Mouse (Mus musculus) midbrain, embryonic 16.5 days (tissue): ENCODE measurements around the gene Arhgap27. TPM values are rescaled to one million over a fixed set of nuclear protein-coding genes. Genes with fewer than 3 reads are reported as not detected.

Source experiments
- ATAC-seq: fragments of 200-750 bp; cut with Nextera tagmentation; 2 replicates; pipeline ENCODE4 v1.8.0; 2017; ENCODE audit warnings: moderate TSS enrichment
- H3K27ac ChIP-seq: fragments of 300-500 bp; sonication (generic); 2 replicates; pipeline ENCODE4 v1.5.1; 2014; ENCODE audit warnings: mild to moderate bottlenecking, low read length, mixed read lengths
- H3K27me3 ChIP-seq: fragments of 300-500 bp; sonication (generic); 2 replicates; pipeline ENCODE4 v1.6.1; 2014; ENCODE audit warnings: low read depth, low read length, mixed read lengths; ENCODE audit not compliant: control insufficient read depth, insufficient read depth
- H3K36me3 ChIP-seq: fragments of 300-500 bp; sonication (generic); 2 replicates; pipeline ENCODE4 v1.6.1; 2014; ENCODE audit warnings: mild to moderate bottlenecking, low read length, moderate library complexity, mixed read lengths; ENCODE audit not compliant: control insufficient read depth, insufficient read depth
- H3K4me1 ChIP-seq: fragments of 300-500 bp; sonication (generic); 2 replicates; pipeline ENCODE4 v1.6.1; 2014; ENCODE audit warnings: mild to moderate bottlenecking, low read length, mixed read lengths; ENCODE audit not compliant: control insufficient read depth, insufficient read depth
- H3K4me2 ChIP-seq: fragments of 300-500 bp; sonication (generic); 2 replicates; pipeline ENCODE4 v1.6.1; 2014; ENCODE audit warnings: mild to moderate bottlenecking, low read length, mixed read lengths
- H3K4me3 ChIP-seq: fragments of 300-500 bp; sonication (generic); 2 replicates; pipeline ENCODE4 v1.5.1; 2014; ENCODE audit warnings: low read depth, mild to moderate bottlenecking, low read length, moderate library complexity, mixed read lengths
- H3K9ac ChIP-seq: fragments of 300-500 bp; sonication (generic); 2 replicates; pipeline ENCODE4 v1.6.1; 2014; ENCODE audit warnings: low read depth, low read length, mixed read lengths
- H3K9me3 ChIP-seq: fragments of 300-500 bp; sonication (generic); replicated peaks from 2 replicates; pipeline ENCODE4 v1.6.1; 2014; ENCODE audit warnings: mild to moderate bottlenecking, low read length, mixed read lengths; ENCODE audit not compliant: control insufficient read depth, poor library complexity, severe bottlenecking
- WGBS: fragments of 180-500 bp; shearing (Covaris S2); extraction: QIAGEN DNeasy Blood & Tissue Kit; methylation state at CpG from one replicate; pipeline ENCODE4 v1.1.7; 2014; 5-methylcytosine and 5-hydroxymethylcytosine counted together
- polyA plus RNA-seq: library from polyadenylated mRNA; unstranded; fragments of >200 nt; fragmentation: Nextera tagmentation; extraction: Ambion mirVana; gene quantifications from 2 replicates; pipeline ENCODE4 v1.2.1, GENCODE M21; 2015

Gene Arhgap27
- polyA plus RNA-seq, 1 experiment from 2014 or later, result 4.4 TPM

DNA sequence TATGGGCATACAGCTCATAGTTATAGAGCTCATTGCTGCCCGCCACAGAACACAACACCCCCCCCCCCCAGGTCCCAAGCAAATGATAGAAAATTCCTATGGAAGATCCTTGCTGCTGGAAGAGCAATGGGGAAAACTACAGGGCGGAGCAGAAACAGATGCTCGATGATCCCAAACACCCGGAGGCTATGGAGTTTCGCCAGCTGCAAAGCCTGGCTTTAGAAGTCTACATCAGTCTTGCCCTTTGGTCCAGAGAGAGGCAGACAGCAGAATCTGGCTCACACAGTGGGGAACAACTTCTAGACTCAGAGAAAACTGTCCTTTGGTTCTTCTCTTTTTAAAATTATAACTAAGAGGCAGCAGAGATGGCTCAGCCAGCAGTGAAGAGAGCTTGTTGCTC lies 27.9 kb downstream of the Arhgap27 start:
- WGBS, result 88% methylated on average over 5 of the region's 5 CpGs
- H3K36me3 ChIP-seq, result no peaks in the 10 kb centered on the region
- no peak overlapping the region for H3K27ac ChIP-seq
- H3K27me3 ChIP-seq, result peaks cover 19% of the 10 kb centered on the region
- no peaks in the 10 kb centered on the region for H3K9me3 ChIP-seq
- ATAC-seq, result no peak
- H3K4me1 ChIP-seq, result no peaks in the 10 kb centered on the region; the same call in 1 of the 2 replicates
- no peak overlapping the region for H3K4me2 ChIP-seq
- H3K4me3 ChIP-seq, result no peak overlapping the region
- H3K9ac ChIP-seq, result no peak overlapping the region

DNA sequence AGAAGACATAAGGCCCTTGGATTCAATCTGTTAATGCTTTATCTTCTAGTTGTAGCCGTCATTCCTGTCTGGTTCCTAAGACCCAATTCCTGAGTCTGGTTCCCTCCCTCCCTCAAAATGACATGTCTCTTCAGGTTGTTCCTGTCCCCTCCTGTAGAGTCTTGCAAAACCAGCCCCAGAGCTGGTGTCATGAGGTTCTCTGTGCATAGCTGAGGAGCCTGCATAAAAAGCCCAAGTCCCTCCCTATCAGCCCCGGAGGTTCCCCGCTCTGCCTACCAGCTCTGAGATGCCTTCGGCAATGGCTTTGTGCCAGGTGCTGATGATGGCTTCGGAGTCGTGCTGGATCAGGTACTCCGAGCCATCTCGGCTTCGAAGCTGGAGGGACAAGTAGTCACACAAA lies 28.6 kb downstream of the Arhgap27 start:
- Histone ChIP-seq H3K36me3 (no peaks in the 10 kb centered on the region), H3K9me3 (no peaks in the 10 kb centered on the region), H3K4me1 (no peaks in the 10 kb centered on the region; the same call in 1 of the 2 replicates), H3K4me2 (no peak overlapping the region), H3K4me3 (no peak overlapping the region), H3K27ac (no peak overlapping the region), H3K9ac (no peak overlapping the region), H3K27me3 (peaks cover 19% of the 10 kb centered on the region)
- WGBS, result 86% methylated on average over 9 of the region's 9 CpGs
- ATAC-seq, result no peak

DNA sequence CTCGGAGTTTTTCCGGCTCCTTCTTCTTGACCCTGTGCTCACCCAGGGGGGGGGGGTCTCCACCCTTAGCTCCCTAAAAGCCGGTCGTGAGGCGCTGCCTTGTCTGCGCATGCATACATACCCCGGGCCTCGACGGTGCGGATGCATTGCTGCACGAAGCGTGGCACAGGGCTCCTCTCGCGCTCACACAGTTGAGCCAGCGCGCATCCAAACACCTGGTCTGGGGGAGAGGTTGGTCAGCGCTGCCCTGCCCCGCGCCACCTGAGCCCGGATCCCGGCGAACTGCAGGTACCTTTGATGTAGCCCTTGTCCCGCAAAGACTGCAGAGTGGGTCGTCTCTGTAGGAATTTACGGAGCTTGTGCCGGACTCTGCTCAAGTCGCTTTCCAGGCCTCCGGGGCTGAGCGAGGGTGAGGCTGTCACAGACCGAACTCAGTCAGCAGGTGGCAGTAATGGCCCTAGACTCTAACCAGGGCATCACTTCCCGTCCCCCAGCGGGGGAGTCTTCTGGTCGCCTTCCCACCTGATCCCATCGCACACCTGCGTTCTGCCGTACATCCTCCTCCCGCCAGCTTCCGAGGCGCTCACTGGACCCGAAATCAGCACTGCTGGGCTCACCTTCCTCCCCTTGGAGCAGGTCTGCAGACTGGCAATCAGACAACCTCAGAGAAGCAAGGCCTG lies 29.6 kb downstream of the Arhgap27 start:
- Histone ChIP-seq H3K27ac (no peak overlapping the region), H3K36me3 (no peaks in the 10 kb centered on the region), H3K4me1 (no peaks in the 10 kb centered on the region; the same call in 1 of the 2 replicates), H3K4me3 (peak overlapping the region; percentile 22), H3K4me2 (peak overlapping the region; percentile 46), H3K27me3 (peaks cover 19% of the 10 kb centered on the region), H3K9me3 (no peaks in the 10 kb centered on the region), H3K9ac (peak overlapping the region; percentile 44; the same call in 1 of the 2 replicates)
- WGBS, result 13% methylated on average over 40 of the region's 40 CpGs
- peak; percentile 26; the same call in 1 of the 2 replicates for ATAC-seq

DNA sequence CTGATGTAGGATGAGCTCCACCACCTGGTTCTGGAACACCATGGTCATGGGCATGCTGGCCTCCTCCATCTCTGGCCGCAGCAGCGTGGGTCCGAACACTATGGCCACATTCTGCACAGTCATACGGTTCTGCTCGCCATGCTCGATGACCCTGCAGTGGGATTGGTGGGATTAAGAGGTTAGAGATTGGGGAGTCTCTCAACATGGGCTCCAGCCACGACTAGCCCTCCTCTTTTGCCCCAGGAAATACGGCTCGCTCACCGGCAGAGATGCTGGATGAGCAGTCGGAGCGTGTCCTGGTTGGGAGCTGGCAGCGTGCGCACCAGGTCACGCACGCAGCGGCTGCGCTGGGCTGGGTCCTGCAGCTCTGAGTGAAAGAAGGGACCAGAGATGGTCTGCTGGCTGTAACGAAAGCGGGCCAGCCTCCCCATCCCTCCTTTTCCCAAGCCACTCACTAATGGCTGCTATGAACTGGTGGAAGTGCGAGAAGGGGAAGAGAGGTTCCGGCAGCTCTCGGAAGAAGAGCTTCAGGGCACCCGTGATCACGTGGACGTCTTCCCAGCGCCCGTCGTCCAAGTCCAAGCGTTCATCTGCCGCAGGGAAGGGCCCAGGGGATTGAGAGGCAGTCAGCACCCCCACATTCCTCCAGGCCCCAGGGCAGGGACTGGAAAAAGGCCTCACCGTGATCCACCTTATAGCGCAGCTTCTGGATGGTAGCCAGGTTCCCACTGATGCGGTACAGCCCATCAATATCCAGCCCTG lies 30.4 kb downstream of the Arhgap27 start:
- 27% methylated on average over 34 of the region's 34 CpGs for WGBS
- Histone ChIP-seq H3K27me3 (peaks cover 19% of the 10 kb centered on the region), H3K36me3 (no peaks in the 10 kb centered on the region), H3K9me3 (no peaks in the 10 kb centered on the region), H3K27ac (no peak overlapping the region), H3K4me2 (peak overlapping the region; percentile 46), H3K9ac (0 out of 2 replicates have a peak overlapping the region, but pooled peaks have one; percentile 23), H3K4me1 (no peaks in the 10 kb centered on the region; the same call in 1 of the 2 replicates), H3K4me3 (peak overlapping the region; percentile 22)
- peak; percentile 55 for ATAC-seq

DNA sequence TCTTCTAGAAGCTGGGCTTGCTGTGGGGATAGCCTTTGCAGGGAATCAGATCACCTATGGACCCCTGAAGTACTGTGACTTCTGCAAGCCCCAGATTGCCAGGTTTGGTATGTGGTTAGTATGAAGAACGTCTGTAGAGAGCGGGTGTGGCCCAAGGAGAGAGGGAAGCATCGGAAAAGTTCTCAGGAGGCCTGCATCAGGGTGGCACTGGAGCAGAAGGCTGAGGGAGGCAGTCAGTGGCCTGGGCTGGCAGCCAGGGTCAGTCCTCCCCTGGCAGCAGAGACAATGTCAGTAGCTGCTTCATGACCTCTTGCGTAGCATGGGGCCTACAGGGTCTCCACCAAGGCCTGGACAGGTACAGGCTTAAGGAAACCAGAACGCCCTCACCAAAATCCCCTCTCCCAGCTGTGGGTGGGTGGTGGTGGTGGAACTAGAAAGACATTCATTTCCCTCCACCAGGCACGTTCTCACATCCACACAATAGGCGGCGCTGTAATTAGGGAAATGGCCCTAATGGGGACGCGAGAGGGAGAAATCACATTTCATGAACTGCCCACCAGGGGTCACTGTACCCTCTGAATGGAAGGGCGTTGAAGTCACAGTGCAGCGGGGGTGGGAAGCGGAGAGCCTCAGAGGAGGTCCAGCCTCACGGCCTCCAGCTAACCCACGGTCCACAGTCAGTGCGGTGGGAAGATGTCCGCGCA lies 31.2 kb downstream of the Arhgap27 start:
- H3K27me3 ChIP-seq, result peaks cover 19% of the 10 kb centered on the region
- no peak overlapping the region for H3K27ac ChIP-seq
- WGBS, result 24% methylated on average over 18 of the region's 18 CpGs
- H3K9me3 ChIP-seq, result no peaks in the 10 kb centered on the region
- ATAC-seq, result peak; percentile 61; the same call in 1 of the 2 replicates
- peak overlapping the region; percentile 46 for H3K4me2 ChIP-seq
- 0 out of 2 replicates have a peak overlapping the region, but pooled peaks have one; percentile 23 for H3K9ac ChIP-seq
- H3K36me3 ChIP-seq, result no peaks in the 10 kb centered on the region
- peak overlapping the region; percentile 22 for H3K4me3 ChIP-seq
- H3K4me1 ChIP-seq, result no peaks in the 10 kb centered on the region; the same call in 1 of the 2 replicates

DNA sequence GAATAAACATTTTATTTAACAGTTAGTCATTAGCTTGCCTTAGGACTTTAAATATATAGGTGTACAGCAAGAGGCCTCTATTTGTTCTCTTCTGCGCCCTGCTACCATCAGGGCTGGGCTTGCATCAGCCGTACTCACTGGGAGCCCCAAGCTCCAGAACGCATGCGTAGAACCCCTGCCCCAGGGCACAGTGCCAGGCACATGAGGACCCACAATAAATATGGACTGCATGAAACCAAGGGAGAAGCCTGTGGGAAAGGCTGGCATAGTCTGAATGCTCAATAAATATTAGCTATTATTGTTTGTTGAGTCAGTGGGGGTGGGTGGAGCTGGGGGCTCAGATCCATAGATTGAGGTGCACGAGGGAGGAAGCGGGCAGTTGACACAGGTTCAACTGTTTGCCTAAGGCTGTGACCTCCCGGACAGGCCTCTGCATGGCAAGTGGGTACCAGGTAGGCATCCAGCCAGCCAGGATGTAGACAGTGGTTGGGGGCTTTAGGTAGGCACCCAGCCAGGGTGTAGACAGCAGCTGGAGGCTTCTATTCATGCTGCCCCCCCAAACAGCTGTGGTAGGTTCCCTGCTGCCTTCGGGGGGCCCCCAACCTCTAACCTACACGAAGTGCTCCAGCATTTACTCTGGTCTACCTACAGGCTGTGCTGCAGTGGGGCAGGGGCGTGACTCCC lies 31.8 kb downstream of the Arhgap27 start:
- no peak for ATAC-seq
- no peak overlapping the region for H3K4me3 ChIP-seq
- H3K4me1 ChIP-seq, result no peaks in the 10 kb centered on the region; the same call in 1 of the 2 replicates
- H3K9me3 ChIP-seq, result no peaks in the 10 kb centered on the region
- H3K27me3 ChIP-seq, result peaks cover 19% of the 10 kb centered on the region
- H3K27ac ChIP-seq, result no peak overlapping the region
- H3K9ac ChIP-seq, result no peak overlapping the region
- H3K36me3 ChIP-seq, result no peaks in the 10 kb centered on the region
- 95% methylated on average over 10 of the region's 10 CpGs for WGBS
- no peak overlapping the region for H3K4me2 ChIP-seq

DNA sequence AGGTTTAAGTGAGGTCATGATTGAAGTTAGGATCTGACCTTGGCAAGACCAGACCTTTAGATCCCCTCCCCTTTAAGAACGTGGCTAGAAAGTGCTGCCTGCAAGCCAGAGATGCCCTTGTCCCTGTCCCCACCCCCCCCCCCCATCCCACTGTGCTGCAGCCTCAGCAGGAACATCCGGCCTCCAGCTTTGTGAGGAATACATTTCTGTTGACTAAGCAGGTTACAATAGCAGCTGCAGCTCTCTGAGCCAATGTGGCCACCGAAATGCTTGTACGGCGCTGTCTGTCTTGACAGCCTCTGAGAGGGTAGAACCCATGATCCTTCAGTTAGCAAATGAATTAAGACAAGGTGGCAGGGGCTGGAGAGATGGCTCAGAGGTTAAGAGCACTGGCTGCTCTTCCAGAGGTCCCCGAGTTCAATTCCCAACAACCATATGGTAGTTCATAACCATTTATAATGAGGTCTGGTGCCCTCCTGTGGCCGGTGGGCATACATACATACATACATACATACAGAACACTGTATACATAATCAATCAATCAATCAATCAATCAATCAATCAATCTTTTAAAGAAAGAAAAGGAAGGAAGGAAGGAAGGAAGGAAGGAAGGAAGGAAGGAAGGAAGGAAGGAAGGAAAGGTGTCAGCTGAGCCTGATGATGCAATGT lies 32.7 kb downstream of the Arhgap27 start:
- ATAC-seq, result no peak
- peaks cover 19% of the 10 kb centered on the region for H3K27me3 ChIP-seq
- no peaks in the 10 kb centered on the region for H3K9me3 ChIP-seq
- no peaks in the 10 kb centered on the region; the same call in 1 of the 2 replicates for H3K4me1 ChIP-seq
- 58% methylated on average over 7 of the region's 7 CpGs for WGBS
- H3K4me3 ChIP-seq, result no peak overlapping the region
- no peaks in the 10 kb centered on the region for H3K36me3 ChIP-seq
- no peak overlapping the region for H3K9ac ChIP-seq
- H3K4me2 ChIP-seq, result no peak overlapping the region
- no peak overlapping the region for H3K27ac ChIP-seq

DNA sequence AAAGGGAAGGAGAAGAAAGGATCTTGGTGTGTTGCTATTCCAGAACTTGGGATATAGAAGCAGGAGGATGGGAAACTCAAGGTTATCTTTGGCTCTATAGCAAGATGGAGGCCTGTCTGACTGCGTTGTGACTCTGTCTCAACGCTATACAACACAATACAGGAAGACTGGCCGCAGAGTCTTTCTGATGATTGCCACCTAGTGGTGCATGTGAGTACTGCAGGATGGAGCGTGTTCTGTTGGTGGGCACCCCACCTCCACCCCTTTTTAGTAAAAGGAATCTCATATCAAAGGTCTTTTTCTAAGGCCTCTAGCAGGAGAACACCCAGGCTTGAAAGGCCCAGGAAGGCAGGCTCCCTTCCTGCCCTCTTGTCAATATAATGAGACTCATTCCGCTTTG lies 36.5 kb downstream of the Arhgap27 start:
- 7% methylated on average over 5 of the region's 5 CpGs for WGBS
- H3K27me3 ChIP-seq, result peaks cover under 1% of the 10 kb centered on the region; the same call in 1 of the 2 replicates
- H3K4me2 ChIP-seq, result no peak overlapping the region
- no peaks in the 10 kb centered on the region for H3K9me3 ChIP-seq
- no peak overlapping the region for H3K27ac ChIP-seq
- H3K4me1 ChIP-seq, result peaks cover 6% of the 10 kb centered on the region; the same call in 1 of the 2 replicates
- no peak overlapping the region for H3K4me3 ChIP-seq
- no peak for ATAC-seq
- H3K9ac ChIP-seq, result no peak overlapping the region
- H3K36me3 ChIP-seq, result no peaks in the 10 kb centered on the region
